Mouse (Mus musculus): Measurements from ENCODE around the gene Hrk. TPM values are rescaled to one million over a fixed set of nuclear protein-coding genes. Genes with fewer than 3 reads are reported as not detected.

The Hrk gene
- not detected for polyA plus RNA-seq (2014; fragmentation: Illumina TruSeq; extraction: RNeasy Lipid Tissue Mini Kit (QIAGEN cat#74804); ENCODE audit: low read depth, low replicate concordance)

DNA sequence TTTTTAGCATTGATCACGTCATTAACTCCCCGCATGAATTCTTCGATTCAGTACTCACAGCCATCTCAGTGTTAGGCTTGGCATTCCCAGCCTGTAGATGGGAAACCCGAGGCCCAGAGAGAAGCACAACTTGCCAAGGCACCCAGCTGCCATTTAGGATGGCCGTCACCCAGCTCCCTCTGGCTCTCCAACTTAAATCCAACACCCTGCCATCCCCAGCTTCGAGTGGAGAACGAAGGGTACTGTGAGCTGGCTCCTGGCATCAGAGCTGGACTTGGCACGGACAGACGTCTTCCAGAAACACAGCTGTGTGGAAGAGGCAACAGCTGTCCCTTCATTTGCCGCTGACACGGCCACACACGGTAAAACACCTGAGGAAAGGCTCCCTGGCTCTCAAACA, at the start of gene Hrk:
Hrk (plus strand) TSS at position 68 of the 400 bp plus-strand sequence.

DNA sequence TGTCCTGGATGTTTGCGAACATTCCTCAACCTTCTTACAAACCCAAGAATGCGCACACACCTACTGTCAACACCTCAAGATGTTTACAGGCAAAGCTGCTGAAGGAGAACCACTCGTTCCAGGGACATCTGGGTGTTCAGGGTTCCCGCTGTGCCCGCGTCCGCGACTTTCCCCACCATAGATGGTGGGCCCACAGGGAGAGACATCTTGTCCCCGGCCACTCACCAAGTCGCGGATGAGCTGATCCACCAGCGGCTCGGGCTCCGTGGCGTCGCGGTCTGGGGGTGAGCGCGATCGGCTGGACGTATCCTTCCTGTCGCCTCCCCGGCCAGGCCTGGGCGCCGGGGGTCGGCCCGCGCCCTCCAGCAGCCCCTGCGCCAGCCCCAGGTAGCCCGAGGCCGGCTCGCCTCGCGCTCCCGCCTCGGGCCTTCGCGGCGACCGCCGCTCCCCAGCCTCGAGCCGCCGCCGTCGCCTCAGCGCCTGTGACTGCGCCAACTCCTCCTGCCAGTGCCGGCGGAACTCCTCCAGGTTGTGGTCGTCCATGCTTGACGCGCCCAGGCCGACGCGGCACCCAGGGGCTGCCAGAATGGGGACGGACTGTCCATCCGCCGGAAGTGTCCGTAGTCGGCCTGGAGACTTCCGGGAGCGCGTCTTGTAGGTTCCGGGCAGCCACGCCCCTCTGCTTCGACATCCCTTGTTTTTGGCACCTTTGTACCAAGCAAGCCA, 9.4 kb upstream of the Hrk start, which contains the start of gene Fbxw8:
Fbxw8 (minus strand) TSS at position 626 of the 726 bp plus-strand sequence.

Other genes with a start within 250 kb of the Hrk start
- 28.7 TPM for gene Fbxo21, start 187.9 kb upstream of the Hrk start, polyA plus RNA-seq (2014; fragmentation: Illumina TruSeq; extraction: RNeasy Lipid Tissue Mini Kit (QIAGEN cat#74804); ENCODE audit: low read depth, low replicate concordance)
- gene Tesc, start 136.9 kb upstream of the Hrk start, polyA plus RNA-seq (2014; fragmentation: Illumina TruSeq; extraction: RNeasy Lipid Tissue Mini Kit (QIAGEN cat#74804); ENCODE audit: low read depth, low replicate concordance) = 13.2 TPM
- gene Fbxw8, start 9.2 kb upstream of the Hrk start, polyA plus RNA-seq (2014; fragmentation: Illumina TruSeq; extraction: RNeasy Lipid Tissue Mini Kit (QIAGEN cat#74804); ENCODE audit: low read depth, low replicate concordance) = 1.9 TPM
- 0.52 TPM for gene Rnft2, start 80.5 kb downstream of the Hrk start, polyA plus RNA-seq (2014; fragmentation: Illumina TruSeq; extraction: RNeasy Lipid Tissue Mini Kit (QIAGEN cat#74804); ENCODE audit: low read depth, low replicate concordance)
- 4.3 TPM for gene 2410131K14Rik, start 80.6 kb downstream of the Hrk start, polyA plus RNA-seq (2014; fragmentation: Illumina TruSeq; extraction: RNeasy Lipid Tissue Mini Kit (QIAGEN cat#74804); ENCODE audit: low read depth, low replicate concordance)

All from adrenal gland, adult 10 weeks (tissue).